Mouse (Mus musculus) embryonic stem cell, embryonic (primary cell): Measurements from ENCODE around the gene Olfr312.
"Not testable (repeated sequence)": the region's sequence is repeated elsewhere in the genome, so short reads cannot be mapped to it uniquely, and the experiment has no call there.

Source experiments
- CTCF ChIA-PET, 4 experiments: fragments of 300-600 bp in 2 of 4; fragments of 350-600 bp in 2 of 4; sonication (Branson Sonifier 250); formaldehyde crosslinking; loops; one replicate each; lab custom pipeline; 2022; ENCODE audit warnings: inconsistent platforms in 2 of 4; lab: Charles Lee
- POLR2A ChIA-PET, 4 experiments: fragments of 300-600 bp in 2 of 4; fragments of 350-600 bp in 2 of 4; sonication (Branson Sonifier 250); formaldehyde crosslinking; loops; one replicate each; lab custom pipeline; 2022; ENCODE audit warnings: antibody characterized with exemption in 4 of 4, inconsistent platforms in 1 of 4; lab: Charles Lee

The Olfr312 gene

GRCm38 (mm10) chr11:58828937-58829336, at the start of gene Olfr312:
Gene Olfr312 (plus strand): TSS chr11:58829237.
- POLR2A ChIA-PET: not testable (repeated sequence)
- CTCF ChIA-PET: interaction anchor here in 1 of 4 experiments (0.7 kb wide), 1 partner anchor 159 kb away, joined by 5 read pairs; no protein-coding TSS in a partner anchor

GRCm38 (mm10) chr11:58782480-58783089, 46.5 kb upstream of the Olfr312 start, which contains the start of gene Olfr314:
Gene Olfr314 (plus strand): TSS chr11:58782952.
- ChIA-PET CTCF (no interaction called here), POLR2A (no interaction called here)

GRCm38 (mm10) chr11:58784182-58784581, 44.9 kb upstream of the Olfr312 start:
- CTCF ChIA-PET: no interaction called here

GRCm38 (mm10) chr11:58787651-58788050, 41.4 kb upstream of the Olfr312 start:
- ChIA-PET POLR2A (interaction anchor here in 1 of 4 experiments (3.0 kb wide), 1 partner anchor 14 kb away, joined by 12 read pairs; the partner anchor contains the start of gene Fam183b), CTCF (interaction anchor here in 1 of 4 experiments (1.2 kb wide), 1 partner anchor 24 kb away, joined by 6 read pairs; no protein-coding TSS in a partner anchor)

More at GRCm38 (mm10) chr11:58784182-58784581, 44.9 kb upstream of the Olfr312 start:
- POLR2A ChIA-PET: interaction anchor here in 1 of 4 experiments (0.6 kb wide), 1 partner anchor 33 kb away, joined by 3 read pairs; no protein-coding TSS in a partner anchor

- ChIA-PET POLR2A (interaction anchor here in 1 of 4 experiments (3.0 kb wide), 1 partner anchor 13 kb away, joined by 12 read pairs; the partner anchor contains the start of gene Fam183b), CTCF (interaction anchor here in 1 of 4 experiments (0.6 to 1.2 kb wide), 2 partner anchors 24 to 122 kb away, joined by 4 to 6 read pairs; no protein-coding TSS in a partner anchor)
Observed at GRCm38 (mm10) chr11:58788346-58788745, 40.7 kb upstream of the Olfr312 start.

- ChIA-PET CTCF (no interaction called here), POLR2A (no interaction called here)
Observed at GRCm38 (mm10) chr11:58789532-58789931, 39.5 kb upstream of the Olfr312 start.

GRCm38 (mm10) chr11:58790053-58790452, 39.0 kb upstream of the Olfr312 start:
- POLR2A ChIA-PET: no interaction called here
- CTCF ChIA-PET: no interaction called here

GRCm38 (mm10) chr11:58790646-58791045, 38.4 kb upstream of the Olfr312 start:
- POLR2A ChIA-PET: no interaction called here
- CTCF ChIA-PET: no interaction called here

- ChIA-PET POLR2A (no interaction called here), CTCF (interaction anchor here in 3 of 4 experiments (0.5 to 1.0 kb wide), 5 partner anchors 9 to 166 kb away, joined by 3 to 6 read pairs (median 3); no protein-coding TSS in a partner anchor)
Observed at GRCm38 (mm10) chr11:58795856-58796255, 33.2 kb upstream of the Olfr312 start.

- CTCF ChIA-PET: interaction anchor here in 3 of 4 experiments (0.6 to 1.0 kb wide), 3 partner anchors 15 to 345 kb away, joined by 3 to 4 read pairs (median 3); no protein-coding TSS in a partner anchor
- POLR2A ChIA-PET: no interaction called here
Observed at GRCm38 (mm10) chr11:58796850-58797249, 32.2 kb upstream of the Olfr312 start.

GRCm38 (mm10) chr11:58799747-58800146, 29.3 kb upstream of the Olfr312 start:
- CTCF ChIA-PET: interaction anchor here in 1 of 4 experiments (0.5 kb wide), 1 partner anchor 851 kb away, joined by 7 read pairs; no protein-coding TSS in a partner anchor
- POLR2A ChIA-PET: interaction anchor here in 1 of 4 experiments (4.2 kb wide), 1 partner anchor 12 kb away, joined by 12 read pairs; no protein-coding TSS in a partner anchor

- ChIA-PET CTCF (interaction anchor here (0.5 to 1.9 kb wide), 7 partner anchors 10 to 724 kb away, joined by 3 to 7 read pairs (median 4); no protein-coding TSS in a partner anchor), POLR2A (interaction anchor here in 3 of 4 experiments (0.5 to 4.2 kb wide), 9 partner anchors 10 to 853 kb away, joined by 3 to 12 read pairs (median 3); partner anchors contain the start of genes Hist3h2a (in 1 of the 3), Mrpl22 (in 1 of the 3), Sh3bp5l (in 1 of the 3) and Trim17 (in 1 of the 3))
Observed at GRCm38 (mm10) chr11:58801558-58802228, 27.3 kb upstream of the Olfr312 start, which contains the start of gene Fam183b. Gene Fam183b (minus strand): TSS chr11:58801960.

GRCm38 (mm10) chr11:58803871-58804270, 25.2 kb upstream of the Olfr312 start:
- CTCF ChIA-PET: no interaction called here

GRCm38 (mm10) chr11:58804393-58804792, 24.6 kb upstream of the Olfr312 start:
- CTCF ChIA-PET: no interaction called here
- POLR2A ChIA-PET: no interaction called here

More at GRCm38 (mm10) chr11:58803871-58804270, 25.2 kb upstream of the Olfr312 start:
- POLR2A ChIA-PET: no interaction called here

- ChIA-PET POLR2A (interaction anchor here in 1 of 4 experiments (1.0 kb wide), 1 partner anchor 10 kb away, joined by 6 read pairs; the partner anchor contains the start of gene Fam183b), CTCF (interaction anchor here (0.6 to 1.5 kb wide), 14 partner anchors 9 to 513 kb away, joined by 3 to 7 read pairs (median 3); partner anchors contain the start of gene Fam183b (in 2 of the 4))
Observed at GRCm38 (mm10) chr11:58812001-58812400, 17.0 kb upstream of the Olfr312 start.

- CTCF ChIA-PET, POLR2A ChIA-PET: not testable (repeated sequence)
Observed at GRCm38 (mm10) chr11:58814700-58815099, 14.3 kb upstream of the Olfr312 start, which contains the start of gene Olfr313. Gene Olfr313 (plus strand): TSS chr11:58815000.

GRCm38 (mm10) chr11:58815676-58816075, 13.4 kb upstream of the Olfr312 start:
- ChIA-PET CTCF (interaction anchor here in 3 of 4 experiments (0.6 to 0.9 kb wide), 4 partner anchors 25 to 438 kb away, joined by 3 to 6 read pairs (median 5); no protein-coding TSS in a partner anchor), POLR2A (interaction anchor here in 1 of 4 experiments (0.7 kb wide), 1 partner anchor 25 kb away, joined by 4 read pairs; no protein-coding TSS in a partner anchor)

- CTCF ChIA-PET: interaction anchor here in 1 of 4 experiments (0.7 kb wide), 1 partner anchor 160 kb away, joined by 5 read pairs; no protein-coding TSS in a partner anchor
- POLR2A ChIA-PET: no interaction called here
Observed at GRCm38 (mm10) chr11:58829764-58830163, 727 bp downstream of the Olfr312 start.
